In genomic region chr2:36048748-36049566, GRCm38 (mm10) we compare ENCODE assay signal across 8 mouse cellular contexts. TPM values are rescaled to one million over a fixed set of nuclear protein-coding genes. Genes with fewer than 3 reads are reported as not detected.
DNase-seq lines count a peak whose midpoint lies in the region; ATAC-seq and TF ChIP-seq lines count a peak whose summit lies in the region.

TSS of gene Ndufa8 (minus strand) at chr2:36049406.
TSS of gene Morn5 (plus strand) at chr2:36049458.

- H3K9ac ChIP-seq in embryonic facial prominence, embryonic 13.5 days, result peak within 1 kb of the TSS; percentile 92
- peak within 1 kb of the TSS; percentile 84 for H3K9ac ChIP-seq in limb, embryonic 12.5 days (replicated peaks)
- peak within 1 kb of the TSS; percentile 67 for H3K9ac ChIP-seq in midbrain, embryonic 15.5 days

- no peak for TF ChIP-seq CTCF in kidney, adult 2 months (conservative IDR thresholded peaks at IDR 0.05; ENCODE audit: insufficient read depth, insufficient read length, low read depth, low read length)
- no peak for TF ChIP-seq CTCF in spleen, adult 2 months (IDR thresholded peaks at IDR 0.05; ENCODE audit: extremely low read depth, insufficient read depth, insufficient read length, insufficient replicate concordance)

- TF ChIP-seq POLR2A in kidney, adult 2 months (IDR thresholded peaks at IDR 0.05; ENCODE audit: low read depth, low read length), result peak; percentile 92
- peak; percentile 32; the same call in 1 of the 2 replicates for TF ChIP-seq POLR2A in spleen, adult 2 months (IDR thresholded peaks at IDR 0.05; ENCODE audit: low read depth, low read length)

- DNase-seq in 3134 (ENCODE audit: extremely low read depth, insufficient read length, low spot score), result peak; percentile 98
- peak; percentile 99 to 100 for DNase-seq in adrenal gland, postnatal 36 days
- DNase-seq in heart, adult 18-20 months, result peak; percentile 98 to 99
- DNase-seq in kidney, adult 2 months, result peak; percentile 99
- DNase-seq in spleen, adult 2 months (ENCODE audit: low read depth in 1 of 2, low spot score in 2 of 2), result peak; percentile 87 to 96

- H3K4me1 ChIP-seq in embryonic facial prominence, embryonic 13.5 days, result peaks cover 24% of the 10 kb centered on the region
- H3K4me1 ChIP-seq in kidney, adult 2 months (ENCODE audit: control insufficient read depth, insufficient read depth, low read length), result peaks cover 3% of the 10 kb centered on the region; the same call in 1 of the 2 replicates
- H3K4me1 ChIP-seq in limb, embryonic 12.5 days (replicated peaks), result peaks cover 13% of the 10 kb centered on the region
- H3K4me1 ChIP-seq in midbrain, embryonic 15.5 days, result peaks cover 20% of the 10 kb centered on the region
- peaks cover 6% of the 10 kb centered on the region; the same call in 1 of the 2 replicates for H3K4me1 ChIP-seq in spleen, adult 2 months (ENCODE audit: control insufficient read depth, insufficient read depth, insufficient read length)

- H3K9me3 ChIP-seq in embryonic facial prominence, embryonic 13.5 days, result no peaks in the 10 kb centered on the region
- H3K9me3 ChIP-seq in limb, embryonic 12.5 days, result no peaks in the 10 kb centered on the region
- H3K9me3 ChIP-seq in midbrain, embryonic 15.5 days, result no peaks in the 10 kb centered on the region

- no peak within 1 kb of the TSS for H3K27ac ChIP-seq in embryonic facial prominence, embryonic 13.5 days
- H3K27ac ChIP-seq in kidney, adult 2 months (ENCODE audit: insufficient read depth, low read depth, low read length), result peak within 1 kb of the TSS; percentile 84
- no peak within 1 kb of the TSS; the same call in 1 of the 2 replicates for H3K27ac ChIP-seq in limb, embryonic 12.5 days
- H3K27ac ChIP-seq in midbrain, embryonic 15.5 days, result peak within 1 kb of the TSS; percentile 53
- H3K27ac ChIP-seq in spleen, adult 2 months (ENCODE audit: insufficient read depth, low read length), result peak within 1 kb of the TSS; percentile 58

- peaks cover 19% of the 10 kb centered on the region for H3K36me3 ChIP-seq in embryonic facial prominence, embryonic 13.5 days
- H3K36me3 ChIP-seq in kidney, adult 2 months (ENCODE audit: control insufficient read depth, insufficient read depth, low read length), result no peaks in the 10 kb centered on the region
- H3K36me3 ChIP-seq in limb, embryonic 12.5 days, result peaks cover 11% of the 10 kb centered on the region
- H3K36me3 ChIP-seq in midbrain, embryonic 15.5 days (replicated peaks), result 0 out of 2 replicates have a peak, but pooled peaks cover 3% of the 10 kb centered on the region
- no peaks in the 10 kb centered on the region for H3K36me3 ChIP-seq in spleen, adult 2 months (ENCODE audit: control insufficient read depth, insufficient read depth, low read length)

- H3K4me2 ChIP-seq in embryonic facial prominence, embryonic 13.5 days, result peak within 1 kb of the TSS; percentile 77
- peak within 1 kb of the TSS; percentile 75 for H3K4me2 ChIP-seq in limb, embryonic 12.5 days
- H3K4me2 ChIP-seq in midbrain, embryonic 15.5 days, result peak within 1 kb of the TSS; percentile 61

- ATAC-seq in embryonic facial prominence, embryonic 13.5 days (ENCODE audit: insufficient number of reproducible peaks, insufficient read depth, low FRiP score, low TSS enrichment, low read depth), result peak; percentile 95
- ATAC-seq in limb, embryonic 12.5 days (ENCODE audit: insufficient number of reproducible peaks, insufficient read depth, low FRiP score, low TSS enrichment, low read depth), result peak; percentile 94
- ATAC-seq in midbrain, embryonic 15.5 days (replicated peaks), result peak; percentile 98

- H3K27me3 ChIP-seq in embryonic facial prominence, embryonic 13.5 days, result no peaks in the 10 kb centered on the region
- no peaks in the 10 kb centered on the region for H3K27me3 ChIP-seq in kidney, adult 2 months (replicated peaks; ENCODE audit: control insufficient read depth, insufficient read depth, low read length)
- H3K27me3 ChIP-seq in limb, embryonic 12.5 days, result 0 out of 2 replicates have a peak, but pooled peaks cover 6% of the 10 kb centered on the region
- H3K27me3 ChIP-seq in midbrain, embryonic 15.5 days (replicated peaks), result no peaks in the 10 kb centered on the region
- H3K27me3 ChIP-seq in spleen, adult 2 months (ENCODE audit: control insufficient read depth, insufficient read depth, low read length), result no peaks in the 10 kb centered on the region

- WGBS in embryonic facial prominence, embryonic 13.5 days, result 2% methylated on average over 44 of the region's 44 CpGs
- under 1% methylated on average over 44 of the region's 44 CpGs for WGBS in kidney, adult 2 months
- WGBS in limb, embryonic 12.5 days, result 1% methylated on average over 44 of the region's 44 CpGs
- WGBS in midbrain, embryonic 15.5 days, result under 1% methylated on average over 44 of the region's 44 CpGs
- under 1% methylated on average over 44 of the region's 44 CpGs for WGBS in spleen, adult 2 months

- H3K4me3 ChIP-seq in embryonic facial prominence, embryonic 13.5 days, result peak within 1 kb of the TSS; percentile 89
- peak within 1 kb of the TSS; percentile 91 for H3K4me3 ChIP-seq in kidney, adult 2 months (ENCODE audit: insufficient read depth, low read depth, low read length)
- peak within 1 kb of the TSS; percentile 76 for H3K4me3 ChIP-seq in limb, embryonic 12.5 days (replicated peaks)
- peak within 1 kb of the TSS; percentile 56 for H3K4me3 ChIP-seq in midbrain, embryonic 15.5 days
- H3K4me3 ChIP-seq in spleen, adult 2 months (ENCODE audit: extremely low read depth, insufficient read depth, insufficient read length), result peak within 1 kb of the TSS; percentile 95

RNA-seq across cellular contexts. Expression of gene Ndufa8, which starts in this region (rescaled TPM):
- 100 to 1,000 TPM; 205 to 220 TPM for total RNA-seq in adrenal gland, postnatal 36 days (2021)
- polyA plus RNA-seq in embryonic facial prominence, embryonic 13.5 days (2015; fragmentation: Nextera tagmentation; extraction: Ambion mirVana), result 207 and 220 TPM in 2 replicates
- 100 to 1,000 TPM; 687 to 800 TPM for total RNA-seq in heart, adult 18-20 months (2021)
- polyA plus RNA-seq in kidney, adult 2 months (2012; rRNA removed), result 203 and 261 TPM in 2 replicates
- 181 and 194 TPM in 2 replicates for polyA plus RNA-seq in limb, embryonic 12.5 days (2016; fragmentation: Nextera tagmentation; extraction: Ambion mirVana)
- 290 and 315 TPM in 2 replicates for polyA plus RNA-seq in midbrain, embryonic 15.5 days (2015; fragmentation: Nextera tagmentation; extraction: Ambion mirVana)
- 25.9 and 28.5 TPM in 2 replicates for polyA plus RNA-seq in spleen, adult 2 months (2012; rRNA removed)

RNA-seq across cellular contexts. Expression of gene Morn5, which starts in this region (rescaled TPM):
- 1 to 10 TPM in 1 of 2 experiments, under 1 TPM in 1; 0.56 to 1.1 TPM for total RNA-seq in adrenal gland, postnatal 36 days (2021)
- polyA plus RNA-seq in embryonic facial prominence, embryonic 13.5 days (2015; fragmentation: Nextera tagmentation; extraction: Ambion mirVana), result 0.78 TPM in 1 of 2 replicates, not detected in the other
- total RNA-seq in heart, adult 18-20 months (2021), result not detected
- polyA plus RNA-seq in kidney, adult 2 months (2012; rRNA removed), result 0.61 and 1.7 TPM in 2 replicates
- polyA plus RNA-seq in limb, embryonic 12.5 days (2016; fragmentation: Nextera tagmentation; extraction: Ambion mirVana), result not detected in 2 replicates
- polyA plus RNA-seq in midbrain, embryonic 15.5 days (2015; fragmentation: Nextera tagmentation; extraction: Ambion mirVana), result 2.0 and 3.7 TPM in 2 replicates
- polyA plus RNA-seq in spleen, adult 2 months (2012; rRNA removed), result not detected in 2 replicates

Comparison
In these comparisons a context has a peak if more than half of its experiments do, and no peak if none do; other contexts are left out.
1. H3K27ac ChIP-seq: peak in kidney, adult 2 months (single experiment), midbrain, embryonic 15.5 days (single experiment) and spleen, adult 2 months (single experiment); none in embryonic facial prominence, embryonic 13.5 days (single experiment) and limb, embryonic 12.5 days (single experiment).
2. Peak in every context shown above with its lines, with median percentiles within 50 percentile points of each other: DNase-seq, ATAC-seq, H3K4me2 ChIP-seq, H3K4me3 ChIP-seq and H3K9ac ChIP-seq.